Mouse (Mus musculus): ENCODE results near the gene Sec13.

Sec13 gene

DNA sequence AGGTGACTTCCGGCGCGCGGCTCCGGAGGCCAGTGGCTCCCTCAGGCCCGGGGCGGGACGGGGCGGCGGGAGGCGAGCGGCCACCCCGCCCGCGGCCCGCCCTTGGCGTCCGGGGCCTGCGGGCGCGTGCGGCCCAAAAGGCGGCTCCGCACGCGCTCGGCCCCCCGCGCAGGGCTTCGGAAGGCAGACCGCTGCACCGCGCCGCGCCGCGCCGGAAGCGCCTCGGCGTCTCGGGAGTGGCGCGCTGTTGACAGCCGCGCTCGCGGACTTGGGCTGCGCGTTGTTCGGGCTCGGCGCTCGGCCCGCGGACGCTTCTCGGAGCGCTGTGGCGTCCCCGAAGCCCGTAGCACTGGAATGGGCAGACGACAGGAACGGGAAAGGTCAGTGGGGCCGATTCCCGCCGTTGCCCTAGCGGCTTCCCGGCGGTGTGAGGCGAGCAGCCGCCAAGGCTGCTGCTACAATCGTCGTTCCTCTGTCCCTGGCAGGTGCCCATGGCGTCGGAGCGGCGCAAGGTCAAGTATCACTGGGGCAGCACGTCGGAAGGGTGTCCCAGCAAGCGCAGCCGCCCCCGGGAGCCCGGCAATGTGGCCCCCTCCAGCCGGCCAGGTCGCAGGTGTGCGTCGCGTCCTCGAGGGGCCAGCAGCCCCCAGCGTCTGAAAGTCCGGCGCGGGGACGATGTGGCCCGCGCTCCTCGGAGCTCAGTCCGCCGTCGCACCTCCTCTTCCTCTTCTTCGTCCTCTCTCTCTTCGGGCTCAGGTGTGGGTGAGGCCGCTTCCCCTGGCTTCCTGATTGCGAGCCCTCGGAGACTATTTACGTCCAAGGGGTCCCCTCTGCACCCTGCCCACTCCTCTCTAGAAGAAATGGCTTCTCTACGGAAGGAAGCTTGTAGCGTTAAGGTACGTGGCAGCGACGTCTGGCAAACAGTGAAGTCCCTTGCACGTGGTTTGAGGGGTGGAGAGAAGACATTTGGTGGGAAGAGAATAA, 43.0 kb downstream of the Sec13 start:
- DNase-seq, result peak; percentile 57

GRCm38 (mm10) chr6:113696582-113697221, 43.8 kb downstream of the Sec13 start, which contains the start of gene Tatdn2:
Gene Tatdn2, plus strand, starts transcription at chr6:113697050.
- DNase-seq, result peak; percentile 97

DNA sequence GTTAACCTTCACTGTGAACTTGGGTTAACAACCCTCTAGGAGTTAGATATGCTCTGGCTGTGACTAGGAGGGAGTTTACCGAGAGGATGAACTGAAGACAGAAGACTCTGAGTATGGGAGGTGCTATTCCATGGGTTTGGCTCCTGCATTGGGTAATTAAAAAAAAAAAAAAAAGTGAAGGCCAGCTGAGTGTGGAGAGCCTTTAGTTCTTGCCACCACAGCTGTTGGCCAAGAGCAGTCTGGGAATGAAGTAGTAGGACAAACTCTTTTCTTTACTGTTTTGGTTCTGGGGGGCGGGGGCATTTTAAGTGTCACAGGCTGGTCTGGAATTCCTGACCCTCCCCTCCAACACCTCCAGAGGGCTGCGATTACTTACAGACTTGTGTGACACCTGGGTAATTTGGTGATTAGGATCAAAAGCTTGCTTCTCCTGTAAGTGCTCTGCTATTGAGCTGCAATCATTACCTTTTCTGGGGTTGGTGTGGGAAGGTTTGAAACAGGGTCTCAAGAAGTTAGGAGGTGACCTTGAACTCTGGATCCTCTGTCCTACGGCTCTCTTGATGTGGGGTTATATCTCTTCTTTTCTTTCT, 44.7 kb downstream of the Sec13 start:
- DNase-seq, result no peak

DNA sequence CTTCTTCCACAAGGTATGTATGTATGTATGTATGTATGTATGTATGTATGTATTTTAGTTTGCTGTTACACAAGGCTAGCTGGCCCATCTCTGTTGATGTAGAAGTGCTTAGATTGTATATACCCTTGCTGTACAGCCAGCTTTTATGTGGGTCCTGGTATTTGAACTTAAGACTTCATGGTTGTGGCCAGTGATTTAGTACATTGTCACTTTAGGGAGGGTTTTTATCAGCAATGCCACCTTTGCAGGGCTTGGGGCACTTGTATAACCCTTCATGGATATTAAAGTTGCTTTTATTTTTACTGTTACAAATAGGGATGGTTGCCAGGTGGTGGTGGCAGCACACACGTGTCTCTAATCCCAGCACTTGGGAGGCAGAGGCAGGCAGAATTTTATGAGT, 45.3 kb downstream of the Sec13 start:
- DNase-seq, result no peak

GRCm38 (mm10) chr6:113693377-113693776, 47.2 kb downstream of the Sec13 start:
- DNase-seq, result no peak

DNA sequence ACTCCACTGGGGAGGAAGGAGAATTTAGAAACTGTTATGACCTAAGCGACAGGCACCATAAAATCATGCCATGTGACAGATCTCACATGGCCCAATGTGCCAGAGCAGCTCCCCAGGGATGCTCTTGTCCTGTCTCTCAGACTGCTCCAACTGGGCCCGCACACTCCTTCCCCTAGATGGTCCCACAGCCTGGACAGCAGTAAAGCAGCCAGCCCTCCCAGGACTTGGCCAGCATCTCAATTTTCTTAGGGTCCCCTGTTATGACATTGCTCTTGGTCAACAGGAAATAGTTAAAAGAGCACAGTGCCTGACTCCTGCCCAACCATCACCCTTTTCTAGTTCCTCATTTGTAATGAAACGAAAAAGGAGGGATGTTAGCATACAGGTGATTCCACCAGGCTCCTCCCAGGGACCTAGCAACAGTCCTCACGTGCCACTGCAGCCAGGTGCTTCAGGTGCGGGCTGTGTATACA, 47.8 kb downstream of the Sec13 start:
- DNase-seq, result peak; percentile 45

DNA sequence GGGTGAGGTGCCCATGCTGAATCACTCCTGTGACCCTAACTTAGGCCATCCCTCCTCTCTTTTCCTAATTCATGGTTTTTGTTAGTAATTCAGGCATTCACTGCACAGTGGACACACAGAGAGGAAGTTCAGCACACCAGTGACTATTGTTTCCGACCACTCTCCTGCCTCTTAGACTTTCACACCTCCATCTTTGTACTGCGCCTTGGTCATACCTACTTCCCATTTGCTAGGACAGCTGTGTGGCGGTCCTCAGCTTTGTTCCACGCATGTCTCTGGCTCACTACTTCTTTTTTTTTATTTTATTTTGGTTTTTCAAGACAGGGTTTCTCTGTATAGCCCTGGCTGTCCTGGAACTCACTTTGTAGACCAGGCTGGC, 49.5 kb downstream of the Sec13 start:
- no peak for DNase-seq

- DNase-seq, result peak; percentile 93
Observed at GRCm38 (mm10) chr6:113690400-113691083, 50.0 kb downstream of the Sec13 start.

- peak; percentile 78 for DNase-seq
Observed at GRCm38 (mm10) chr6:113690008-113690399, 50.5 kb downstream of the Sec13 start.

DNA sequence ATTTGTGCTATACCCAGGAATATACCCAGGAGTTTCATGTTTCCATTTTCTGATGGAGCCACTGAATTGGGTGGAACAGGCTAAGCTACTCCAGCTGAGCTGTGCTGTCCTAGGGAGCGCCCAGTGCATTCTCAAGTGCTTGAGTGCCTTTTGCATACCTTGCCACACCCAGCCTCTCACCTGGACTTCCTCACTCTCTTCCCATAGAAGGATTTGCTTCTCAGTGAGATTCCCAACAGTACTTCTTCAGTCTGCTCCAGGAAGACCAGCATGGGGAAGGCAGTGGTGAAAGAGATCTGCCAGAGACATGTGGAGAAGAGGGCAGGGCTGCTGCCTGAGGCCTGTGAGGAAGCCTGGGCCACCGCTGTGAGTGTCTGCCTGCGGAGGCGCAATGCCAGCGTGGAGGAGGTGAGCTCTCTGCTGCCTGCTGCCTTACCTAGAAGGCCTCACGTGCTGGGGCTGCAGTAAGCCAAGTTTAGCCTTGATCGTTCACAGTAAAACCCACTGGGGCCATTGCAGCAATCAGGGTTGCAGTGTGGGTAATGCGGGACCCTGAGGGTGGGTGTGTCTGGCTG, 53.9 kb downstream of the Sec13 start:
- no peak for DNase-seq

DNA sequence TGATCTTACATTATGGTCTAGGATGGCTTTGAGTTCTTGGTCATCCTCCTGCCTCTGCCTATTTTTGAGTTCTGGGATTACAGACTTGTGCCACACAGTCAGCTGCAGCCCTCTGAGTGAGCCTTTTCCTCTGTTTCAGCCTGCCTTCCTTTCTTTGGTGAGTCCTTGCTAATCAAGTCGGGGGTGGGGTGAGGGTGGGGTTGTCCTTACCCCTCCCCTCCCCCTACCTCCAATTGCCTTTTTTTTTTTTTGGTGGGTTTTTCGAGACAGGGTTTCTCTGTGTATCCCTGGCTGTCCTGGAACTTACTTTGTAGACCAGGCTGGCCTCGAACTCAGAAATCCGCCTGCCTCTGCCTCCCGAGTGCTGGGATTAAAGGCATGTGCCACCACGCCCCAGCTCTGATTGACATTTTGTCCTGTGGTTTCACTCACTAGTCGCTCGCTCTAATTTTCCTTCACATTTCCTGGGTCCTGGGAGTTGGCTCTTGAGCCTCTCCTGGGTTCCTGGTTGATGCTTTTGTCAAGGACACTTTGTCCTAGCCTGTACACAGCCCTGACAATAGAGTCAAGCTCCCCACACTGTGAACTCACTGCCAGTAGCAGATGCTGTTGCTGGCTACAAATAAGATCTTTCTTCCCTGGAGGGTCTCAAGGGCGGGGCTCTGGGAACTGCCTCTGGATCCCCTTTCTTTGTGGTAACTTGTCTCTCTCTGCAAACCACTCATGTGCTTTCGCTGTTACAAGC, 57.3 kb downstream of the Sec13 start:
- DNase-seq, result no peak

DNA sequence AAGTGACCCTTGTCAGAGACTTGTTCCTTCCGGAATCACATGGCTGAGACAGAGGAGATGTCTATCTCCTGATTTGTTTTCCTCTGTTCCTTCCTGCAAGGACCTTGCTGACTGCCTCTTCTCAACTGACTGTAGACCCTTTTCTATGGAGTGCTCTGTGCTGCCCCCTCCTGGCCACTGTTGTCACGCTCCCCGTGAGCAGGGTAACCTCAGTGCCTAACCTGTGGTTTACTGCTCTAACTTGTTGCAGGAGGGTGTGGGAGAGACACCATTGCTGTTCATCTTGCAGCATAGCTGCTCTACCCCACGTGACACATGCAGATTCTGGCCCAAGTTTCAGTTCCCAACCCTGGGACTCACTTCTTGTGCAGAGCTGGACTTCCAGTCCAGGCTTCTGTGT, 59.3 kb downstream of the Sec13 start:
- DNase-seq, result peak; percentile 93

DNA sequence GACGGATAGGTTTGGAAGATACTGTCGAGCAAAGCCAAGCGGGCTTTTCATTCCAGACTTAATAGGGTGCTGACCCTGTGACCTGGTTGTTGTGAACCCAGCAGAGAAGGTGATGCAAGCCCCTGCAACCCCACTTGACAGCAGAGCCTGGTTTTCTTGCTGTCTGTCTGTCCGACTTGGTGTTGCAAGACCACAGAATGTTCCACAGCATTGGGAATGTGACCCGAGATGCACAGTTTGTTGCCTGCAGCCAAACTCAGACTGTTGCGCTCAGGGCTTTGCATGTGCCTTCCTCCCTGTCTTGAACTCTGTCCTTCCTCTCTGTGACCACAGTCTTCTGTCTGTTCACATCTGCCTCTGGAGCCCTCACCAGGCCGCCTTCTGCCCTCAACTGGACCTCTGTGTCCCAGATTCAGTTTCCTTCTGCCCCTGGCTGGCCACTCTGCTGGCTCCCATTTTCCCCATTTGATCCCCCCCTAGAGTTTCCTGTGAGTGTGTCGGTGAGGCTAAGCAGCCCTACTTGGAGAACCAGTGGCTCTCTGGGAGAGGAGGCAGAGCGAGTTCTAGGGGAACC, 60.5 kb downstream of the Sec13 start:
- no peak for DNase-seq

DNA sequence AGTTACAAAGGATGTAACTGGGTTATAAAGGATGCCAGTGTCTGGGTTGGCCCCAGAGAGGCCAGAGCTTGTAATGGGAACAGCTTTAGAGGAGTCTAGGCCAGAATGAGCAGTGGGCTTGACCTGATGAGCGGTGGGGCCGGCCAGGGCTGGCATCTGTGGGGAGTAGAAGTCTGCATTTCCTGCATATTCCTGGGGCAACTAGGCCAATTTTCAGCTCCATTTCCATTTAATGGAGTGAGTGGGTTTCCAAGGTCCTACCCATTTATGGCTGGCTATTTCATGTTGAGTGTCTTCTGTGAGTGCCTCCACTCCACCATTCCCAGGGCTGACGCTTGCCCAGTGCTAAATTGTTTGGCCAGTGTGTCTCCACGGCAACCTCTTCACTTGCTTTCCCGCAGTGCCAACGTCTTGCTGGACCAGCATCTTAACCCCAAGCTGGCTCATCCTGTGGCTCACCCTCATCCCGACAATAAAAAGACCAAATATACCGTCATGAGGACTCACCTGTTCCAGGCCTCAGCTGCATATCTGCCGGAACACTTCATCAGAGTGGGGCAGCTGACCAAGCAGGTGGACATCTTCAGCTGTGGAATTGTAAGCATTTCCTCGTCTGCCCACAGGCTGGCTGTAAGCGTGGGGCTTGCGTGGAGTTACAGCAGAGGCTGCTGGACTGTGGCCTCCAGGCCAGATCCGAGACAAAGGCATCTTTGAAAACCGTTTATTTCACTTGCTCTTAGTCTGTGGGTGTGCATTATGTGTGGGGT, 62.1 kb downstream of the Sec13 start:
- DNase-seq, result no peak
